Mouse (Mus musculus) retina, adult 2 months (tissue): ENCODE results near the gene Zfp90.

ENCODE experiments used
- DNase-seq: peaks from one replicate; pipeline ENCODE4 v3.0.0-alpha.2; 2012; ENCODE audit warnings: low read depth, low spot score

Gene Zfp90

GRCm38 (mm10) chr8:106433667-106434066, 18.5 kb downstream of the Zfp90 start:
- DNase-seq, result no peak

GRCm38 (mm10) chr8:106437781-106438180, 22.7 kb downstream of the Zfp90 start:
- no peak for DNase-seq

DNA sequence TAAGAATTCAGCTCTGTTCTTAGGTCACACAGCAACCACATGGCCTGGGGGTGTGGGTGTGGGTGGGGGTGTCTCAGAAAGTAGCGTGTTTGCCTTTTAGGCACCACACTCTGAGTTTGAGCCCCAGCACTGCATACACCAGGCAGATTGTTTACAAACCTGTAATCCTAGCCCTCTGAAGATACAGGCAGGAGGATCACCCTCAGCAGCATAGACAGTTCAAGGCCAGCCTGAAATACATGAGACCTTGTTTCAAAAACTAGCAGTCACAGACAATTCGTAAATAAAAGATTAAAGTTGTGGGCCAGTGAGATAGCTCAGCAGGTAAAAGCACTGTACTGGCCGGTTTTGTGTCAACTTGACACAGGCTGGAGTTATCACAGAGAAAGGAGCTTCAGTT, 25.0 kb downstream of the Zfp90 start:
- no peak for DNase-seq

GRCm38 (mm10) chr8:106442740-106443139, 27.6 kb downstream of the Zfp90 start:
- DNase-seq, result no peak

- DNase-seq, result no peak
These were observed 36.4 kb downstream of the Zfp90 start for GRCm38 (mm10) chr8:106451301-106452085.

DNA sequence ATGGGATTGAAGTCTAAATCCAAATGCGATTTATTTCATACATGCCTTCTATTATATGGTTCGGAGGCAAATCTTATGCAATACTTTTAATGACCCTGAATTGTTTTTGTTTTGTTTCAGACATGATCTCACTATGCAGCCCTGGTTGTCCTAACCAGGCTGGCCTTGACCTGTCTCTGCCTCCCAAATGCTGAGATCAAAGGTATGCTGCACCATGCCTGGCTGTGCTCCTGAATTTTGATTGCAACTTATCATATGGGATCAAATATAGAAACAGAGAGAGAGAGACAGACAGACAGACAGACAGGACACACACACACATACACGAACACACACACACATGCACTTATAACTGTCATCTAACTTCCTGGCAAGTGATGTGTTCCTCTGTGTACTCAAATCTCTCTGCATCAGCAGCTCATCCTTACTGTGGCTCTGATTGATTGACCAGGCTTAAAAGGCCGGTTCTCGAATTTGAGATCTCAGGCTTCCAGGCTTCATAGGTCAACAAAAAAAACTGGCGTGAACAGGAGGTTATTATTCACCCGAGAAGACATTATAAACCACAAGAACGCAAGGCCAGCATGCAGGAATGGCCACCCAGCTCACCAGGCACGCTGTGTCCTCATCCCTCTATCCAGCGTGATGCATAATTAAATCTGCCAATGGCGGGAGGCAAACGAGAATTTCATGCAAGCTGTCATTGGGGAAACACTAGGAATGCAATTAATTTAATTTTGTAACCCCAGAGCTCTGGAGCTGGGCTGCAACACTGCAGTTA, 37.8 kb downstream of the Zfp90 start:
- DNase-seq, result no peak

DNA sequence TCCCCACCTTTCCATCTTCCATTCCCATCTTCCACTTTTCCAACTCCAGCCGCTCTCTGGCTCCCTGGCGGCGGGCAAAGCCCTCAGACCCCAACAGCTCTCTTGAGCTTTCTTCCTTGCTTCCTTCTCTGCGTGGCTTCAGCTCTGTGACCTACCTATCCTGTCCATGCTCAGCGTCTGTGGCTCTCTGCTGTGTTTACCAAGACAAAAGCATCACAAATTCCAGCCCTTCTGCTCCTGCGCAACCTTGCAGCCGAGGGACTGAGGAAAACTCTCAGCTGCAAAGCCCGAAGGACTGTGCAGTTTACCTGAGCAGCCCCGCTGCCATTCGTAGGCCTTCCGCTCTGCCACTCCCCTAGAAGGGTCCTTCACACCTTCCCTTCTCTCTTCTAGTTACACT, 38.9 kb downstream of the Zfp90 start:
- no peak for DNase-seq

DNA sequence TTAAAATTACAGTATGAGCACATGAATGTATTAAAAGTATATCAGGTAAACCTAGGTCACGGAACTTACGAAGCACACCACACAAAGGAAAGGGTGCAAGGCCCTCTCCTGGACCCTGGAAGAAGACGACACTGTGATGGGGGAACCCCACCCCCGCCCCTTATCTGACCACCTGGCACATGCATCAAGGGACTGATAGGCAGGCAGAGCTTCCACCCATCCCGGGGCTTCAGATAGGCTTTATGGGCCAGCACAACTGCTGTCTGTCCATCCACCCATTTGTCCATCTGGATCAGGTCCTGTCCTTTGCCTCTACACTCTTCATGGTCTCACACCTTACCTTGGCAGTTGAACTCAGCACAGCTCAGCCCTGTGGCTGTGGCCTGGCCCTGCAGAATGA, 47.0 kb downstream of the Zfp90 start:
- DNase-seq, result no peak

GRCm38 (mm10) chr8:106463795-106464194, 48.7 kb downstream of the Zfp90 start:
- DNase-seq, result no peak

DNA sequence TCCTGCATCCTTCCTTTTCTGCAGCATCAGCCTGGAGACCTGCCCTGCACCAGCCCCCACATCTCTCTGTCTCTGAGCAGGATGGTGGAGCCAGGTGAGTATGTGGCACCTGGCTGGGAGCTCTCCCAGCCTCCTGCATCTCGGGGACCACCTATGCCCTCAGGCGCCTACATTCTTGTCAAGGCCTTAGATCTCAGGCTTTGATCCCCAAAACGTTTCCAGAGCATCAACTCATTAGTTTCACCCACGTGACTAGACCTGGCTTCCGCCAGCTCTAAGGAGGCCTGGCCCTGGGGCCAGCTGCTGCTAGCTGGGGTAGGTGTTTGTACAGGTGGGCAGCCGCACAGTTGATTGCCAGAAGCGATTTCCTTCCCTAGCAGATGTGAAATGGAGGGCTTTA, 54.4 kb downstream of the Zfp90 start:
- no peak for DNase-seq

- no peak for DNase-seq
These were observed 58.9 kb downstream of the Zfp90 start for GRCm38 (mm10) chr8:106474001-106474400.
